Mouse (Mus musculus) liver, embryonic 14.5 days (tissue): Measurements from ENCODE around the gene Tas2r108.

Source experiments
- CTCF ChIP-seq: IDR thresholded peaks from 2 replicates; pipeline ENCODE4 v1.5.1; 2016; ENCODE audit warnings: antibody characterized with exemption, low read depth, control low read depth
- EP300 ChIP-seq: IDR thresholded peaks from 2 replicates; pipeline ENCODE4 v1.6.1; 2016; ENCODE audit warnings: antibody characterized with exemption, low read depth

DNA sequence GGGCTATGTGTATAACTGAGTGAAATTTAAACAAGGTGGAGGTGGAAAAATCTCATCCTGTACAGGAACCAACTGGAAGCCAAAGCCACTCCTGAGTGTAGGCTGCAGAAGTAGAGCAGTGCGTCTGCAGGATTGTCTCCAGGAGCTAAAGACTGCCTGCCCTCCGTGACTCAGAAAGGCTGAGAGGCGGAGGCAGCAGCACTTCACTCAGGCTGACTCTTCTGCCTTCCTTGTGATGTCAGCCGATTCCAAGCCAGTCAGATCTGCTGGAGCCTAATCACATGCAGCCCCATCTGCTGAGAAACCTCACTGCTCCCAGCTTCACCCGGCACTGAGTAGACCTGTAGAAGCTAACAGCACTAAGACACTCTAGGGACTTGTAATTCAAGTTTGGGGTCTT, 11.0 kb upstream of the Tas2r108 start:
- TF ChIP-seq CTCF (no peak), EP300 (no peak)
